Comparison of ENCODE assay signal across 17 mouse cellular contexts in genomic region chr11:71908616-71909015, GRCm38 (mm10).
A peak's percentile ranks its signal among the peaks of the same experiment; 100 is the strongest.
DNase-seq lines count a peak whose midpoint lies in the region; ATAC-seq and TF ChIP-seq lines count a peak whose summit lies in the region.
"Had no signal": no experiment of that assay in that cellular context is flagged by ENCODE, and none has a peak within 500 bp of the region (broad histone marks: within the 10 kb centered on the region; RNA-seq: fewer than 3 reads in every experiment).

No protein-coding gene starts in this region.

- intact Hi-C loops in left cerebral cortex, postnatal 10 days (cut with DNase I), result no loop called here

- H3K27me3 ChIP-seq in lung, postnatal 0 days (replicated peaks; ENCODE audit: insufficient read depth, low read length), result no peaks in the 10 kb centered on the region
- H3K27me3 ChIP-seq: limb, embryonic 13.5 days; liver, embryonic 15.5 days had no signal

- H3K9me3 ChIP-seq in lung, postnatal 0 days (ENCODE audit: low read length), result no peaks in the 10 kb centered on the region
- H3K9me3 ChIP-seq: heart, embryonic 10.5 days; limb, embryonic 13.5 days; liver, embryonic 15.5 days had no signal

- H3K9ac ChIP-seq in lung, postnatal 0 days (replicated peaks; ENCODE audit: low read depth), result no peak overlapping the region
- H3K9ac ChIP-seq: limb, embryonic 13.5 days; liver, embryonic 15.5 days had no signal

- no peak for TF ChIP-seq EP300 in lung, postnatal 0 days (IDR thresholded peaks at IDR 0.05)

- ATAC-seq in lung, postnatal 0 days, result no peak
- ATAC-seq in megakaryocyte progenitor cell, adult 5-6 weeks (replicated peaks; ENCODE audit: poor library complexity), result no peak
- ATAC-seq: hindbrain, embryonic 16.5 days had no signal

- no peak for TF ChIP-seq CTCF in lung, postnatal 0 days (IDR thresholded peaks at IDR 0.05)
- no peak for TF ChIP-seq CTCF in lung, adult 2 months (IDR thresholded peaks at IDR 0.05; ENCODE audit: insufficient read depth, low read length)

- H3K36me3 ChIP-seq in lung, postnatal 0 days (ENCODE audit: insufficient read depth, low read length), result no peaks in the 10 kb centered on the region
- H3K36me3 ChIP-seq: heart, embryonic 10.5 days; limb, embryonic 13.5 days; liver, embryonic 15.5 days had no signal

- DNase-seq in adrenal gland, adult 2 months, result peak; percentile 8
- DNase-seq in adrenal gland, postnatal 25 days, result no peak
- peak; percentile 10 for DNase-seq in lung, postnatal 0 days (ENCODE audit: low spot score)
- DNase-seq in lung, adult 2 months, result no peak
- peak; percentile 16 for DNase-seq in embryo, embryonic 11.5 days (ENCODE audit: low read depth, low spot score)
- DNase-seq in retina, postnatal 1 day, result peak; percentile 40
- no peak for DNase-seq in left cerebral cortex, postnatal 10 days (ENCODE audit: extremely low spot score in 1 of 2, low spot score in 2 of 2)
- DNase-seq: cerebellum, adult 18-20 months; gastrocnemius, postnatal 36 days; heart, postnatal 14 days; kidney, adult 2 months; spleen, adult 18-20 months had no signal

- no peak overlapping the region for H3K27ac ChIP-seq in lung, postnatal 0 days (ENCODE audit: low read length)
- H3K27ac ChIP-seq: heart, embryonic 10.5 days; limb, embryonic 13.5 days; liver, embryonic 15.5 days had no signal

- no peak overlapping the region for H3K4me2 ChIP-seq in lung, postnatal 0 days (replicated peaks; ENCODE audit: low read depth, low read length)
- H3K4me2 ChIP-seq: limb, embryonic 13.5 days; liver, embryonic 15.5 days had no signal

- H3K4me1 ChIP-seq in lung, postnatal 0 days (ENCODE audit: insufficient read depth, low read depth, low read length), result no peaks in the 10 kb centered on the region
- H3K4me1 ChIP-seq in lung, adult 2 months (ENCODE audit: control insufficient read depth, insufficient read depth, low read length), result no peaks in the 10 kb centered on the region
- H3K4me1 ChIP-seq: heart, embryonic 10.5 days; limb, embryonic 13.5 days; liver, embryonic 15.5 days had no signal

- no peak for TF ChIP-seq POLR2A in lung, adult 2 months (IDR thresholded peaks at IDR 0.05; ENCODE audit: borderline replicate concordance, extremely low read depth, low read depth, low read length)

- WGBS in lung, postnatal 0 days, result 37% methylated on average over 7 of the region's 7 CpGs
- WGBS in lung, adult 2 months, result 31% methylated on average over 7 of the region's 7 CpGs

- H3K4me3 ChIP-seq in lung, postnatal 0 days (ENCODE audit: low read depth, low read length), result no peak overlapping the region
- H3K4me3 ChIP-seq in lung, adult 2 months (replicated peaks; ENCODE audit: extremely low read depth, low read depth, low read length), result no peak overlapping the region
- H3K4me3 ChIP-seq: heart, embryonic 10.5 days; limb, embryonic 13.5 days; liver, embryonic 15.5 days had no signal

Comparison
In these comparisons a context has a peak if more than half of its experiments do, and no peak if none do; other contexts are left out.
1. DNase-seq: peak in adrenal gland, adult 2 months (single experiment), lung, postnatal 0 days (single experiment), embryo, embryonic 11.5 days (single experiment) and retina, postnatal 1 day (single experiment); none in adrenal gland, postnatal 25 days (single experiment), lung, adult 2 months (single experiment) and left cerebral cortex, postnatal 10 days (0 of 2).